Mouse (Mus musculus) ES-Bruce4 (cell line): ENCODE data around the gene Rpl21. TPM values are rescaled to one million over a fixed set of nuclear protein-coding genes. Genes with fewer than 3 reads are reported as not detected.

Experiments used
- H3K27ac ChIP-seq: 2 replicates; pipeline ENCODE4 v1.5.1; 2012; ENCODE audit warnings: low read length, inconsistent platforms; ENCODE audit not compliant: insufficient read depth
- H3K27me3 ChIP-seq: 2 replicates; pipeline ENCODE4 v1.6.1; 2012; ENCODE audit warnings: mild to moderate bottlenecking, low read length, inconsistent platforms; ENCODE audit not compliant: control insufficient read depth, poor library complexity, insufficient read depth, severe bottlenecking
- H3K36me3 ChIP-seq: 2 replicates; pipeline ENCODE4 v1.6.1; 2012; ENCODE audit warnings: inconsistent platforms, mild to moderate bottlenecking, low read length, moderate library complexity; ENCODE audit not compliant: control insufficient read depth, poor library complexity, insufficient read depth, severe bottlenecking
- H3K4me1 ChIP-seq: one replicate; pipeline ENCODE4 v1.8.1; 2011; ENCODE audit warnings: low read length; ENCODE audit not compliant: control insufficient read depth, insufficient read depth
- H3K4me3 ChIP-seq: 2 replicates; pipeline ENCODE4 v1.5.1; 2011; ENCODE audit warnings: low read depth, mild to moderate bottlenecking, low read length
- H3K9ac ChIP-seq: 2 replicates; pipeline ENCODE4 v1.6.1; 2012; ENCODE audit warnings: low read depth, mild to moderate bottlenecking, inconsistent platforms; ENCODE audit not compliant: poor library complexity, severe bottlenecking
- H3K9me3 ChIP-seq: replicated peaks from 2 replicates; pipeline ENCODE4 v1.6.1; 2012; ENCODE audit warnings: mild to moderate bottlenecking, low read length, inconsistent platforms; ENCODE audit not compliant: control insufficient read depth, poor library complexity, insufficient read depth, severe bottlenecking
- CTCF ChIP-seq: IDR thresholded peaks from one replicate; pipeline ENCODE4 v1.8.1; 2011; ENCODE audit warnings: low read depth, low read length
- EP300 ChIP-seq: IDR thresholded peaks from 2 replicates; pipeline ENCODE4 v1.6.1; 2011; ENCODE audit warnings: low read depth, low read length; ENCODE audit not compliant: insufficient read depth
- POLR2A ChIP-seq: IDR thresholded peaks from one replicate; pipeline ENCODE4 v1.8.1; 2011; ENCODE audit warnings: low read length; ENCODE audit not compliant: insufficient read depth
- polyA plus RNA-seq: library from polyadenylated mRNA; stranded (reverse); fragments of >200 nt; gene quantifications from 2 replicates; pipeline ENCODE4 v1.2.4, GENCODE M21; 2011; ENCODE audit warnings: low read depth; ENCODE audit not compliant: missing spikeins, insufficient read depth, insufficient read length

The Rpl21 gene
- polyA plus RNA-seq, 1 experiment = 85.8 TPM

DNA sequence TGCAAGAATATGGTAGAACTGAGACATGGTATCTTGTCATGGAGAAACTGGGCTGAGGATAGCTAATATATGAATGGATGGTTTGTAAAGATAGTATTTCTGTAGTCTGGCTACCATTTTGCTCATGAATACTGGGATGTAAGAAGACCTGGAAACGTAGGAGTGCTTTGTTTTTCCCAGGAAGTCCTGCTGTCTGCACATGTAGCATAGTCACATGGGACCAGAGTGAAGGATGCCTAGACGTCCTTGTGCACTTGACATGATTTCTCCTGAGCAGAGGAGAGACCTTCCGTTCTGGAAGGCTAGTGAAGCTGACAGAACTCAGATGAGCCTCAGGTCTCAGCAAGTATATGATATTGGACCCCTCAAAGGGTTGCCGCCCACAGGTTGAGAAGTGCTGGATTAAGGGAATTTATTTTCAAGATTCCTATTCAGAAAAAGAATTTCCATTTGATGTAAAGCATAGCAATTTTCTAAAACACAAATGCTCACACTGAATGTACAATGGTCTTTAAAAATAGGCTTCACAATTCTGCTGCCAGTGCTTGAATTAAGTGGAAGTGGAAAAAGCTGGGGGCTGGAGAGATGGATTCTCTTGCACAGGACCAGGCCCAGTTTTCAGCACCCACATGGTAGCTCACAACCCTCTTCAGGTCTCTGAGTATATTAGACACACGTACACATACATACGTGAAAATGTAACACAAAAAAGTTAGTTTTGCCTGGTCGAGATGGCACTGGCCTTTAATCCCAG lies 5.5 kb downstream of the Rpl21 start:
- Histone ChIP-seq H3K4me1 (no peaks in the 10 kb centered on the region), H3K9ac (no peak overlapping the region), H3K27me3 (no peaks in the 10 kb centered on the region), H3K9me3 (no peaks in the 10 kb centered on the region), H3K36me3 (peaks cover 48% of the 10 kb centered on the region), H3K4me3 (no peak overlapping the region), H3K27ac (no peak overlapping the region)
- no peak for TF ChIP-seq POLR2A
- TF ChIP-seq CTCF = no peak
- TF ChIP-seq EP300 = no peak

DNA sequence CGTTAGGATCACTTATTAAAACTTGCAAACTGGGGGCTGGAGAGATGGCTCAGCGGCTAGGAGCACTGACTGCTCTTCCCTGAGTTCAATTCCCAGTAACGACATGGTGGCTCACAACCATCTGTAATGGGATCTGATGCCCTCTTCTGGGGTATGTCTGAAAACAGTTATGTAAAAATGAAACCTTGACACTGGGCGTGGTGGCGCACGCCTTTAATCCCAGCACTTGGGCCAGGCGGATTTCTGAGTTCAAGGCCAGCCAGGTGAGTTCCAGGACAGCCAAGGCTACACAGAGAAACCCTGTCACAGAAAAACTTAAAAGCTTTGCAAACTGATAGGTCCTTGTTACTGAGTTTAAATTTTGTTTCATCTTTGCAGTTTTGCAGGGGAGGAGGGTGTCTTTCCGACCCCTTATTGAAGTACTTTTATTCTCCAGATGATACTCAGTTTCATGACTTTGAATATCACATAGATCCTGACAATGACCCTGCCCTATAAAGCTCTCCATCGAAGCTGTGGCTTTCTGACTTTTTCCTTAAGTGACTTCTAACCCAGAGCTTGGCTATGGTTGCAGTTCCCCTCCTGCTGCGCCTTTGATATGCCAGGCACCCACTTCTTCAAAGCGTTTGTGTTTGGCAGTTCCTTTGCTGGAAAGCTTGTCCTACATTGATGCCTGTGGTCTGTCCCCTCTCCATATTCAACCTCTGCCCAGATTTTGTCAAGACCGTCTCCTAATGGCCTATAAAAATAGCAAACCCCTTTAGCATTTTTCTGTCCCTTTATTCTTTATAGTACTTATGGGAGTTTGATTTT lies 6.4 kb downstream of the Rpl21 start:
- Histone ChIP-seq H3K9me3 (no peaks in the 10 kb centered on the region), H3K4me1 (no peaks in the 10 kb centered on the region), H3K9ac (no peak overlapping the region), H3K36me3 (peaks cover 44% of the 10 kb centered on the region), H3K27ac (no peak overlapping the region; the same call in 1 of the 2 replicates), H3K27me3 (no peaks in the 10 kb centered on the region), H3K4me3 (no peak overlapping the region)
- no peak for TF ChIP-seq EP300
- TF ChIP-seq CTCF = no peak
- no peak for TF ChIP-seq POLR2A

DNA sequence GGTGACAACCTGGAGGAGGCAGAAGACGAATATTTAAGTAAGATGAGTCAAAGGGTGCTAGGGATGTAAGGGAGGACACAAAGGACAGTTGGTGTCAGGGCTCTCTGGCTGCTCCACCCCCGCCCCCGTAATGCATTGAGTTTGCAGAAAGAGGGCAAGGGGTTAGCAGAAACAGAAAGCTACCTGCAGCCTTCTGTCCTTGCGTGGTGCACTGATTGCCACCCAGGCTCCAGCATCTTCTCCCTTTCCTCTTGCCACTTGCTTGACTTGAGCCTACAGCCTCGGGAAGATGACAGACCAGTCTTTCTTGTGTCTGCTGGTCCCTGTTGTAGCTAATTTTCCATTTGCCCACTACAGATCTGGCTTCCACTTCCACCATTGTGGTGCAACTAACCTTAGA lies 7.1 kb downstream of the Rpl21 start:
- Histone ChIP-seq H3K4me3 (no peak overlapping the region), H3K36me3 (peaks cover 36% of the 10 kb centered on the region), H3K9ac (no peak overlapping the region), H3K27ac (no peak overlapping the region), H3K27me3 (no peaks in the 10 kb centered on the region), H3K4me1 (no peaks in the 10 kb centered on the region), H3K9me3 (no peaks in the 10 kb centered on the region)
- TF ChIP-seq EP300 (no peak), CTCF (no peak), POLR2A (no peak)

- Histone ChIP-seq H3K4me3 (no peak overlapping the region), H3K27ac (no peak overlapping the region), H3K9ac (no peak overlapping the region), H3K9me3 (no peaks in the 10 kb centered on the region), H3K27me3 (no peaks in the 10 kb centered on the region), H3K36me3 (peaks cover 30% of the 10 kb centered on the region), H3K4me1 (no peaks in the 10 kb centered on the region)
- no peak for TF ChIP-seq CTCF
- no peak for TF ChIP-seq POLR2A
These were observed 7.7 kb downstream of the Rpl21 start for GRCm38 (mm10) chr5:146840422-146840821.

- Histone ChIP-seq H3K9ac (no peak overlapping the region), H3K4me3 (no peak overlapping the region), H3K4me1 (no peaks in the 10 kb centered on the region), H3K27me3 (no peaks in the 10 kb centered on the region), H3K27ac (no peak overlapping the region), H3K36me3 (peaks cover 21% of the 10 kb centered on the region), H3K9me3 (no peaks in the 10 kb centered on the region)
- TF ChIP-seq CTCF (no peak), EP300 (no peak), POLR2A (no peak)
These were observed 8.6 kb downstream of the Rpl21 start for GRCm38 (mm10) chr5:146841301-146841700.

GRCm38 (mm10) chr5:146841996-146842395 lies 9.3 kb downstream of the Rpl21 start:
- Histone ChIP-seq H3K4me3 (no peak overlapping the region), H3K27me3 (no peaks in the 10 kb centered on the region; the same call in 1 of the 2 replicates), H3K9ac (no peak overlapping the region), H3K9me3 (no peaks in the 10 kb centered on the region), H3K4me1 (no peaks in the 10 kb centered on the region), H3K27ac (no peak overlapping the region), H3K36me3 (peaks cover 14% of the 10 kb centered on the region)
- TF ChIP-seq POLR2A = no peak
- no peak for TF ChIP-seq CTCF
- TF ChIP-seq EP300 = no peak
